Mouse (Mus musculus) c-Kit-positive CD71-positive TER-119-negative erythroid progenitor cells, embryonic 14.5 days (primary cell): ENCODE data around the gene Ntsr2.

Source experiments
- DNase-seq: peaks from one replicate; pipeline ENCODE4 v3.0.0-alpha.2; 2013; ENCODE audit warnings: low read depth

The Ntsr2 gene

GRCm38 (mm10) chr12:16653332-16654093 is at the start of gene Ntsr2:
Gene Ntsr2 (plus strand): TSS chr12:16653382.
- DNase-seq, result peak; percentile 23

- no peak for DNase-seq
These were observed 47.6 kb upstream of the Ntsr2 start for GRCm38 (mm10) chr12:16605624-16606023.

GRCm38 (mm10) chr12:16610936-16611335 is 42.2 kb upstream of the Ntsr2 start, which contains the start of gene Lpin1:
Gene Lpin1 (minus strand): TSS chr12:16610966.
- DNase-seq, result no peak

- no peak for DNase-seq
These were observed 38.6 kb upstream of the Ntsr2 start for GRCm38 (mm10) chr12:16614556-16614955.

GRCm38 (mm10) chr12:16615738-16616137 is 37.4 kb upstream of the Ntsr2 start:
- DNase-seq, result no peak

DNA sequence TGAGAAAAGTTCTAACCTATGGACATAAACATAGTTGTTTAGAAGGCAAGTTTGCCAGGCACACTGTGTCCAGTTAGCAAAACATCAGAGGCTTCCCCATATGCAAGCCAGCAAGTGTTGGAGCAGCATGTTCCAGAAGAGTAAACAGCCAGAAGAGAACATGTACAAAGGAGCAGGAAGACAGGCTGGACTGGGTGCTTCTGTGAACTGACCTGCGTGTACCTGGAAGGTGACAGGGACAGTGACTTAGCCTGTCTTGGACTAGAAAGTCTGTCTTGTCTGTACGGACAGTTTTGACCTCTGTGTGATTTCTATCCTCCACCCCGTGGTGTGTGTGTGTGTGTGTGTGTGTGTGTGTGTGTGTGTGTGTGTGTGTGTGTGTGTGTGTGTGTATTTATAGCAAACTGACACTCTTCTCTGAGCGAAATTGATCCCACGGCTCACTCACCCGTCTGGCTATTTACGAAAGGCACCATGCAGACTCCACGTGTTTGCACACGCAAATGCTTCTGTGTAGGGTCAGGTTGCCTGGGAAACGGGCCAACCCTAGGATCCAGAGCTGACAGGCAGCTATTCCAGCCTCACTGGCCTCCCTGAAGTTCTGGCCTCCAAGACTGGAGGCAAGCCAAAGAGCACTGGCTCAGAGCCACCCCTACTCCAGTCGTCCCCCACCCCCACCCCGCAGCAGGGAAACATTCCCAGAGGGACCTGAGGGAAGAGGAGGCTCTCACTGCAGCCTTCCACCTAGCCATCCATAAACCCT is 34.5 kb upstream of the Ntsr2 start:
- no peak for DNase-seq

- DNase-seq, result no peak
These were observed 33.7 kb upstream of the Ntsr2 start for GRCm38 (mm10) chr12:16619453-16619852.

DNA sequence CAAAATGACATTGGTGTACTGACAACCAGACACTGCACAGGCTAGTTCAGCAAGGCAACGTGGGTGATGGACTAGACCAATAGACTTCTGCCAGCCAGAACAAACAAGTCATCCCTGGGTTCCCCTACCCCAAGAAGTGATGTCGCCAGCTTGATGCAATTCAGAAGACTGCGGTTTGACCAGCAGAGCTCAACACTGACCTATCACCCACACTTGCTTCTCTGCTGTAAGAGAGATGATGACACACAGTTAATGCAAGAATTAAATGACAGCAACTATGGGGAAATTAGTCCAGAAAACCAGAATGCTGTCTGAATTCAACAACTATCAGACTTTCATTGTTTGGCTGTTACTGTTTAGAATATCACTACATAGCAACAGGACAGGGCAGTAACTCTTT is 33.0 kb upstream of the Ntsr2 start:
- DNase-seq, result no peak

GRCm38 (mm10) chr12:16630152-16630865 is 22.9 kb upstream of the Ntsr2 start:
- DNase-seq, result no peak

- no peak for DNase-seq
These were observed 22.4 kb upstream of the Ntsr2 start for GRCm38 (mm10) chr12:16630866-16631185.

GRCm38 (mm10) chr12:16631423-16631822 is 21.8 kb upstream of the Ntsr2 start:
- no peak for DNase-seq

- DNase-seq, result no peak
These were observed 19.9 kb upstream of the Ntsr2 start for GRCm38 (mm10) chr12:16633235-16633634.

DNA sequence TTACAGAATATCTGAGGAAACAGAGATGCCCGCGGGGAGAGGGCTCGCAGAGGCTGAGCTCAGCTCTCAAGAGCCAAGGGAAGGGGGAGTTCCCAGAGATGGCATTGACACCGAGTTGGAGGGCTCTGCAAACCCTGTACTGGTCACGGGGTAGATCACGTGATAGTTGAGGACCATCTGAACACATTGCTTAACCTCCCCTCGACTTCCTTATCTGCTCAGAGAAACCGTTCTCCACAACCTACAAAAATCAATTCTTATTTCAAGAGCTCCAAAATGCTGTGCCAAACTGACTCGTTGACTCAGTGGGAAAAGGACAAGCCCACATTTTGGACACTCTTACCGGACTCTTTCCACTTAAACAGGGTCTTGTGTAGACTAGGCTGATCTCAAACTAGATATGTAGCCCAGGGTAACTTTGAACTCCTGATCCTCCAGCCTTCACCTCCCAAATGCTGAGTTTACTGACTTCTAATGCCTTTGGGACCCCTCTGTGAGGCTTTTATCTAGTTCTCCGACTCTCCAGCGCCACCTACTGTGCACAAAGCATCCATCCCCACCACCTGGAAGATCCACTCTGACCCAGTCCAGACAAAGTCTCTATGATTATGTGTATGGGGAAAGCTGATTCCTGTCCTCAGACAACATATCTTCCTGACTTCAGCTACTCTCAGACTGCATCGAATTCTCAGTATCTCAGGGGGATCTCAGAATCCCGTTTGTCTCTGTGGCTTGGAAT is 18.9 kb upstream of the Ntsr2 start:
- peak; percentile 13 for DNase-seq

- no peak for DNase-seq
These were observed 17.4 kb upstream of the Ntsr2 start for GRCm38 (mm10) chr12:16635816-16636215.

GRCm38 (mm10) chr12:16639078-16639771 is 14.0 kb upstream of the Ntsr2 start:
- no peak for DNase-seq

DNA sequence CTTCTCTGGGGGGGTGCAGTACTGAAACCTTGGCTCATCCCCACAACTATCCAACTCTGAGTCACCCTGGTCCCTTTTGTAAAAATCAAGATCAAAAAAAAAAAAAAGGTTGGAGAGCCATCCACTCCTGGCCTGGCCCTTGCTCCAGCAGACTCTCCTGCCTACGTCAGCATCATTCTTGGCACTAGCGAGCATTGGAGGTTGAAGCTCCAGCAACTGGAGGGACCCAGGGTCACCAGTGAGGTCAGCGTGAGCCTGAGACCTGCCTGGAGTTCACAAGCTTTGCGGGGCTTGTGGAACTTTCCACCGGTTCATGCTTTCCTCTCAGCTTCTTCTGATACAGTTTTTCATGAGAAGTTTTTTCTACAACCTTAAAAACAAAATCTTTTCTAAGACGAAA is 13.1 kb upstream of the Ntsr2 start:
- DNase-seq, result no peak

DNA sequence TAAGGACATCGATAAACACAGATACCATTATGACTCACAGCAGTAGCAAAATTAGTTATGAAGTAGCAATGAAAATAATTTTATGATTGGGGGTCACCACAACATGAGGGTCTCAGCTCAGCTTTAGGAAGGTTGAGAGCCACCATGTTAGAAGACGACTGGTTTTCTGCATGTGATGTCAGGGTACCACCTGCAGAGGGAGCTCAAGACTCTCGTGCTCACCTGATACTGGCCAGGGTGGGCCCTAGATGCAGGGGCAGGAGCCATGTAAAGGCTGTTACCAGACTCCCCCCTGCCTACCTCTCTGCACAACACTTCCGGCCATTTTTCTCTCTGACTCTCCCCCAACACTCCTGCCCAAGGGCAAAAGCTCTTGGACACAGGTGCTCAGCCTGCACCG is 11.2 kb upstream of the Ntsr2 start:
- no peak for DNase-seq

GRCm38 (mm10) chr12:16643508-16644345 is 9.5 kb upstream of the Ntsr2 start:
- DNase-seq, result no peak

DNA sequence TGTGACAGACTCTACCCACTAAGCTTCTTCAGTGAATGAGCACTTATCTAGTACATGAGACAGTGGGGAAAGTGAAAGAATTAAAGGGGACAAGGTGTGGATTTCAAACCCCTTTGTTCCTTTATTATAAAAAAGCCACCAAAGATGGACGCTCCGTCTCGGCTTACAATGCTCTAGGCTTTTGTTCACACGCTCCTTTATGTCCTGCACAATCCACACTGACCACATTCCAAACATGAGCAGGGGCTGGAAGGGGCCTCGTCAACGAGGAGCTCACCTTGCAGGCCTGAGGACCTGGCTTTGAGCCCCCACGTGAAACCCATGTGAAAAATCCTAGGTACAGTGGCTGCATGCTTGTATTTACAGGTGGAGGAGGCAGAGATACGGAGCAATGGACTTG is 8.5 kb upstream of the Ntsr2 start:
- no peak for DNase-seq

- no peak for DNase-seq
These were observed 6.3 kb upstream of the Ntsr2 start for GRCm38 (mm10) chr12:16646780-16647409.
